Mouse (Mus musculus) stomach, embryonic 15.5 days (tissue): ENCODE data around the gene Amn1. TPM values are rescaled to one million over a fixed set of nuclear protein-coding genes. Genes with fewer than 3 reads are reported as not detected.

Experiments
- ATAC-seq: fragments of 200-750 bp; cut with Nextera tagmentation; 2 replicates; pipeline ENCODE4 v1.8.0; 2017; ENCODE audit warnings: low read depth, moderate number of reproducible peaks, moderate TSS enrichment; ENCODE audit not compliant: insufficient read depth, low FRiP score
- H3K27ac ChIP-seq: fragments of 300-500 bp; sonication (generic); 2 replicates; pipeline ENCODE4 v1.5.1; 2015; ENCODE audit warnings: mild to moderate bottlenecking, inconsistent platforms
- H3K27me3 ChIP-seq: fragments of 300-500 bp; sonication (generic); replicated peaks from 2 replicates; pipeline ENCODE4 v1.6.1; 2015; ENCODE audit warnings: inconsistent platforms
- H3K36me3 ChIP-seq: fragments of 300-500 bp; sonication (generic); 2 replicates; pipeline ENCODE4 v1.6.1; 2015; ENCODE audit warnings: inconsistent platforms
- H3K4me1 ChIP-seq: fragments of 300-500 bp; sonication (generic); 2 replicates; pipeline ENCODE4 v1.6.1; 2015; ENCODE audit warnings: inconsistent platforms
- H3K4me2 ChIP-seq: fragments of 300-500 bp; sonication (generic); 2 replicates; pipeline ENCODE4 v1.6.1; 2015; ENCODE audit warnings: mild to moderate bottlenecking, inconsistent platforms
- H3K4me3 ChIP-seq: fragments of 300-500 bp; sonication (generic); replicated peaks from 2 replicates; pipeline ENCODE4 v1.5.1; 2015; ENCODE audit warnings: inconsistent platforms
- H3K9ac ChIP-seq: fragments of 300-500 bp; sonication (generic); 2 replicates; pipeline ENCODE4 v1.6.1; 2015; ENCODE audit warnings: inconsistent platforms
- H3K9me3 ChIP-seq: fragments of 300-500 bp; sonication (generic); 2 replicates; pipeline ENCODE4 v1.6.1; 2016; ENCODE audit warnings: inconsistent platforms
- WGBS: fragments of 180-500 bp; shearing (Covaris S2); methylation state at CpG from one replicate; pipeline ENCODE4 v1.1.7; 2015; 5-methylcytosine and 5-hydroxymethylcytosine counted together
- polyA plus RNA-seq: library from polyadenylated mRNA; unstranded; fragments of >200 nt; fragmentation: Nextera tagmentation; extraction: Ambion mirVana; gene quantifications from 2 replicates; pipeline ENCODE4 v1.2.1, GENCODE M21; 2015

Amn1 gene
- polyA plus RNA-seq, 1 experiment from 2014 or later: 28.2 TPM

GRCm38 (mm10) chr6:149153473-149154115 lies 34.9 kb downstream of the Amn1 start:
- Histone ChIP-seq H3K4me3 (no peak overlapping the region), H3K9me3 (no peaks in the 10 kb centered on the region), H3K9ac (no peak overlapping the region), H3K4me1 (peaks cover 5% of the 10 kb centered on the region; the same call in 1 of the 2 replicates), H3K27ac (peak overlapping the region; percentile 71), H3K4me2 (no peak overlapping the region), H3K36me3 (peaks cover 3% of the 10 kb centered on the region; the same call in 1 of the 2 replicates), H3K27me3 (no peaks in the 10 kb centered on the region)
- no peak for ATAC-seq
- WGBS: 33% methylated on average over 6 of the region's 6 CpGs

GRCm38 (mm10) chr6:149152119-149152518 lies 36.4 kb downstream of the Amn1 start:
- peaks cover 5% of the 10 kb centered on the region; the same call in 1 of the 2 replicates for H3K4me1 ChIP-seq
- H3K9me3 ChIP-seq: no peaks in the 10 kb centered on the region
- H3K4me2 ChIP-seq: no peak overlapping the region
- peaks cover 3% of the 10 kb centered on the region; the same call in 1 of the 2 replicates for H3K36me3 ChIP-seq
- no peak for ATAC-seq
- WGBS: 89% methylated on average over 2 of the region's 2 CpGs
- H3K27me3 ChIP-seq: no peaks in the 10 kb centered on the region
- no peak overlapping the region for H3K27ac ChIP-seq
- H3K4me3 ChIP-seq: no peak overlapping the region
- H3K9ac ChIP-seq: no peak overlapping the region

- H3K36me3 ChIP-seq: peaks cover 13% of the 10 kb centered on the region
- H3K27ac ChIP-seq: peak overlapping the region; percentile 55; the same call in 1 of the 2 replicates
- no peak overlapping the region for H3K9ac ChIP-seq
- H3K4me3 ChIP-seq: no peak overlapping the region
- H3K9me3 ChIP-seq: no peaks in the 10 kb centered on the region
- no peaks in the 10 kb centered on the region for H3K27me3 ChIP-seq
- WGBS: 47% methylated on average over 7 of the region's 7 CpGs
- ATAC-seq: peak; percentile 88
- no peaks in the 10 kb centered on the region for H3K4me1 ChIP-seq
- H3K4me2 ChIP-seq: no peak overlapping the region
Observed at GRCm38 (mm10) chr6:149148436-149149229, 39.9 kb downstream of the Amn1 start.

GRCm38 (mm10) chr6:149145143-149145542 lies 43.4 kb downstream of the Amn1 start:
- no peak overlapping the region for H3K4me2 ChIP-seq
- H3K27me3 ChIP-seq: no peaks in the 10 kb centered on the region
- H3K9ac ChIP-seq: no peak overlapping the region
- no peaks in the 10 kb centered on the region for H3K9me3 ChIP-seq
- peaks cover 13% of the 10 kb centered on the region for H3K36me3 ChIP-seq
- WGBS: 91% methylated on average over 1 of the region's 1 CpGs
- ATAC-seq: no peak
- H3K27ac ChIP-seq: no peak overlapping the region
- H3K4me3 ChIP-seq: no peak overlapping the region
- no peaks in the 10 kb centered on the region for H3K4me1 ChIP-seq

GRCm38 (mm10) chr6:149141393-149142173 lies 46.9 kb downstream of the Amn1 start:
- peak overlapping the region; percentile 50 for H3K9ac ChIP-seq
- WGBS: 5% methylated on average over 36 of the region's 36 CpGs

DNA sequence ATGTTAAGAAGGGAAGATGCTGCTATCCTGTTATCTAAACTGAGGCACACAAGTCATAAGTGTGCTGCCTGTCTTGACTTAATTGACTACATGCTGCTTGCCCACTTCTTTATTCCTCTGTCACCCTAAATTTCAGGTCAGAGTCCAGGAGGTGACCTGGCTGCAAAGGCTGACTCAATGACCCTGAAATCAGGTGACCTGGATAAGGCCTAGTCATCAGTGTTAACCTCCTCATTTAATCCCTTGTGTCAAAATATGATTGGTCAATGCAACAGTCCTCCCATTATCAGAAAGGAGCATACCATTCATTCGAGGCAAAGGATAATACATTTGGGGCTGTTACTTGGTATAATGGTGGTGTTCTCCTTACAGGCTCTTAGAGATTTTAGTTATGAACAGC lies 49.0 kb downstream of the Amn1 start, which contains the start of gene Etfbkmt:
Gene Etfbkmt (plus strand): TSS at position 379 of the 400 bp plus-strand sequence.
- 73% methylated on average over 1 of the region's 1 CpGs for WGBS
- Histone ChIP-seq H3K4me3 (no peak within 1 kb of the TSS), H3K36me3 (peaks cover 5% of the 10 kb centered on the region), H3K9ac (no peak within 1 kb of the TSS), H3K9me3 (no peaks in the 10 kb centered on the region), H3K4me2 (no peak within 1 kb of the TSS), H3K27me3 (no peaks in the 10 kb centered on the region), H3K4me1 (no peaks in the 10 kb centered on the region), H3K27ac (no peak within 1 kb of the TSS)
- no peak for ATAC-seq

More at GRCm38 (mm10) chr6:149141393-149142173, 46.9 kb downstream of the Amn1 start:
- Histone ChIP-seq H3K4me2 (peak overlapping the region; percentile 63), H3K27me3 (no peaks in the 10 kb centered on the region), H3K4me3 (peak overlapping the region; percentile 55), H3K36me3 (peaks cover 13% of the 10 kb centered on the region), H3K27ac (peak overlapping the region; percentile 71), H3K4me1 (no peaks in the 10 kb centered on the region), H3K9me3 (no peaks in the 10 kb centered on the region)
- peak; percentile 96 for ATAC-seq

GRCm38 (mm10) chr6:149139011-149139410 lies 49.5 kb downstream of the Amn1 start:
- ATAC-seq: no peak
- Histone ChIP-seq H3K36me3 (0 out of 2 replicates have a peak, but pooled peaks cover under 1% of the 10 kb centered on the region), H3K9ac (no peak overlapping the region), H3K27me3 (no peaks in the 10 kb centered on the region), H3K4me3 (no peak overlapping the region), H3K9me3 (no peaks in the 10 kb centered on the region), H3K27ac (no peak overlapping the region), H3K4me2 (no peak overlapping the region), H3K4me1 (no peaks in the 10 kb centered on the region)
- WGBS: 90% methylated on average over 3 of the region's 3 CpGs

DNA sequence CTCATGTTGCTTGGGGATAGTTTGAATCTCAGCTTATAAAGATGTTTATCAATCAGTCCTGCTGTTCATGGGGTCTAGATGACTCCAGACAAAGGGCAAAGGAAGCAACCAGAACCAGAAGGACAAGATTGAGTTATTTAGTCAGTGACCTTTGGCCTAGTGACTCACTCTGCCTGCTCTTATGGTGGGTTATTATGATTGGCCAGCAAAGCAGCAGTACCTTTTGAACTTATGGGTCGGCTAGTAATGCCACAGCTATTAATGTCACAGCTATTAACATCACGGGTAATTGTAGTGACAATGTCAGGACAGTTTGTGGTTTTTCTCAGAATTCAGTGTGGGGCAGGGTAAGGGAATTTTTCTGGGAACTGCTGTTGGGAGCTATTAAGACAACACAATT lies 50.6 kb downstream of the Amn1 start:
- H3K36me3 ChIP-seq: no peaks in the 10 kb centered on the region
- no peak overlapping the region for H3K27ac ChIP-seq
- no peak overlapping the region for H3K9ac ChIP-seq
- H3K4me3 ChIP-seq: no peak overlapping the region
- WGBS: 58% methylated on average over 2 of the region's 2 CpGs
- no peaks in the 10 kb centered on the region for H3K9me3 ChIP-seq
- no peak for ATAC-seq
- H3K27me3 ChIP-seq: no peaks in the 10 kb centered on the region
- no peaks in the 10 kb centered on the region for H3K4me1 ChIP-seq
- no peak overlapping the region for H3K4me2 ChIP-seq

DNA sequence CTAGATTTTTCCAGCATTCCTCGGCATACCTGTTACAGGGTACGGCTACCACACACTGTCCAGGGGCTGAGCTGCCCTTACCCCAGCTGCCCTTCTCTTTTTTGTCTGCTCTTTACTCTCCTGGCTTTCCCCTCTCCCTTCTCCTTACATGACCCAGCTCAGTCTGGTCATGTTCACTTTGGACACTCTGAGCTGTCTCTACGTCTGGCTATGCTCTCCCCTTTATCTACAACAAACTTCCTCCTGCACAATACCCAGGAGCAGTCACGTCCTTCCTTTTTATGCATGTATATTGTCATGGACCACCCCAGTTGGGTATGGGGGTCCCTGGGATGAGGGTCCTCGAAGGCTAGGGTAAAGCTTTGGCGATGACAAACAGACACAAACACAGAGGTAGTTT lies 52.9 kb downstream of the Amn1 start:
- Histone ChIP-seq H3K4me3 (no peak overlapping the region), H3K27me3 (no peaks in the 10 kb centered on the region), H3K9me3 (no peaks in the 10 kb centered on the region), H3K36me3 (no peaks in the 10 kb centered on the region), H3K27ac (no peak overlapping the region), H3K4me2 (no peak overlapping the region), H3K9ac (no peak overlapping the region), H3K4me1 (no peaks in the 10 kb centered on the region)
- ATAC-seq: no peak
- WGBS: 64% methylated on average over 6 of the region's 6 CpGs

DNA sequence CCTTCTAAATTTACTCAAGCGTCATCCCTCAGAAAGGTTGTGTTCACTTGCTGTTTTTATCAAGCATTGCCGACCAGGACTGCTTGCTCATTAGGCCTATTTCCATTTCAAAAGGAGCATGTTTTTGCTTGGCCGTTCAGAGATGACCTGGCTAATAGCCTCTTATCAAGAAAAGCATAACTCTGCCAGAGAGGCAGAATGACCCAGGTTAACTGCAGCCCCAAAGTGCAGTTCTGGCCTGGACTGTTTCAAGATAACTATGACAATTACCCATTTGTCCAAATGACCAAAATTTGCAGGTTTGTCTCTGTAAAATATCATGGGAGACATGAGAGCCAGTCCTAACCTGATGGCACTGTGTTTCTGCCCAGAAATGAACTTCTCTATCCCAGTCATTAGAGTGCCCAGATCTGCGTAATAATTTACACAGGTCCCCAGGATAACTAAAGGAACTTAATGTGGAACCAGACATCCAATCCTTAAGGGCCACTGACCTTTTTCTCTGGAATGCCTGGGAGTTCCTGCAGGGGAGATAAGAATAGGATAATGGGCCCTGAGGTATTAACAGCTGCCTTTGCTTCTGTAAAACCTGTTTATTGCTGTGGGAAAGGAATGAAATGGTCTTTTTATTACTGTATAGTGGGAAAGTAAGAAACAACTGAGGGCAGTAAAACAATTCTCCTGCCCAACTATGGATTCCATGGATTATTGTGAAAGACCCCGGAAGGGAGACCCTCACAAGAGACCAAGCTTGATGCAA lies 53.9 kb downstream of the Amn1 start:
- H3K9me3 ChIP-seq: no peaks in the 10 kb centered on the region
- H3K36me3 ChIP-seq: no peaks in the 10 kb centered on the region
- no peak overlapping the region for H3K4me2 ChIP-seq
- no peaks in the 10 kb centered on the region for H3K4me1 ChIP-seq
- no peak overlapping the region for H3K27ac ChIP-seq
- no peak; the same call in 1 of the 2 replicates for ATAC-seq
- no peaks in the 10 kb centered on the region for H3K27me3 ChIP-seq
- H3K4me3 ChIP-seq: no peak overlapping the region
- H3K9ac ChIP-seq: no peak overlapping the region
- 25% methylated on average over 5 of the region's 5 CpGs for WGBS
